In genomic region chr2:33878437-33878836, GRCm38 (mm10) we compare ENCODE assay signal across 10 mouse cellular contexts. TPM values are rescaled to one million over a fixed set of nuclear protein-coding genes. Genes with fewer than 3 reads are reported as not detected.
DNase-seq lines count a peak whose midpoint lies in the region; ATAC-seq and TF ChIP-seq lines count a peak whose summit lies in the region.
"Had no signal": no experiment of that assay in that cellular context is flagged by ENCODE, and none has a peak within 500 bp of the region (broad histone marks: within the 10 kb centered on the region; RNA-seq: fewer than 3 reads in every experiment).

No protein-coding gene starts in this region.

- H3K9me3 ChIP-seq in kidney, embryonic 15.5 days (replicated peaks): no peaks in the 10 kb centered on the region
- no peaks in the 10 kb centered on the region for H3K9me3 ChIP-seq in embryonic facial prominence, embryonic 10.5 days
- no peaks in the 10 kb centered on the region for H3K9me3 ChIP-seq in hindbrain, embryonic 16.5 days (ENCODE audit: control insufficient read depth, low read length)
- H3K9me3 ChIP-seq in neural tube, embryonic 15.5 days (replicated peaks): no peaks in the 10 kb centered on the region

- TF ChIP-seq CTCF in kidney, adult 2 months (conservative IDR thresholded peaks at IDR 0.05; ENCODE audit: insufficient read depth, insufficient read length, low read depth, low read length): no peak

- H3K27ac ChIP-seq in kidney, embryonic 15.5 days: peak overlapping the region; percentile 33
- H3K27ac ChIP-seq in kidney, adult 2 months (ENCODE audit: insufficient read depth, low read depth, low read length): no peak overlapping the region
- peak overlapping the region; percentile 93 for H3K27ac ChIP-seq in embryonic facial prominence, embryonic 10.5 days (replicated peaks)
- peak overlapping the region; percentile 95 for H3K27ac ChIP-seq in hindbrain, embryonic 16.5 days (ENCODE audit: low read depth, low read length)
- H3K27ac ChIP-seq in neural tube, embryonic 15.5 days (replicated peaks): peak overlapping the region; percentile 90

- no peak overlapping the region for H3K4me3 ChIP-seq in kidney, embryonic 15.5 days (replicated peaks)
- H3K4me3 ChIP-seq in kidney, adult 2 months (ENCODE audit: insufficient read depth, low read depth, low read length): no peak overlapping the region
- no peak overlapping the region for H3K4me3 ChIP-seq in embryonic facial prominence, embryonic 10.5 days
- no peak overlapping the region for H3K4me3 ChIP-seq in hindbrain, embryonic 16.5 days (ENCODE audit: low read length)
- no peak overlapping the region for H3K4me3 ChIP-seq in neural tube, embryonic 15.5 days (replicated peaks)
- H3K4me3 ChIP-seq: myocyte had no signal

- H3K9ac ChIP-seq in kidney, embryonic 15.5 days: no peak overlapping the region
- H3K9ac ChIP-seq in hindbrain, embryonic 16.5 days (ENCODE audit: low read depth, low read length): peak overlapping the region; percentile 44
- H3K9ac ChIP-seq in neural tube, embryonic 15.5 days (replicated peaks): 0 out of 2 replicates have a peak overlapping the region, but pooled peaks have one; percentile 18

- H3K36me3 ChIP-seq in kidney, embryonic 15.5 days: peaks cover 4% of the 10 kb centered on the region; the same call in 1 of the 2 replicates
- H3K36me3 ChIP-seq in kidney, adult 2 months (ENCODE audit: control insufficient read depth, insufficient read depth, low read length): no peaks in the 10 kb centered on the region
- peaks cover 9% of the 10 kb centered on the region for H3K36me3 ChIP-seq in embryonic facial prominence, embryonic 10.5 days (replicated peaks)
- no peaks in the 10 kb centered on the region; the same call in none of the 2 replicates for H3K36me3 ChIP-seq in hindbrain, embryonic 16.5 days (ENCODE audit: control insufficient read depth, insufficient read depth, low read length)
- H3K36me3 ChIP-seq in neural tube, embryonic 15.5 days: peaks cover 8% of the 10 kb centered on the region

- no peak for DNase-seq in kidney, adult 2 months
- DNase-seq in embryonic facial prominence, embryonic 10.5 days (ENCODE audit: low spot score): peak; percentile 39
- DNase-seq in spleen, adult 12 weeks (ENCODE audit: low spot score): no peak
- no peak for DNase-seq in urinary bladder, postnatal 10 days (ENCODE audit: low spot score)
- no peak for DNase-seq in right cerebral cortex, postnatal 36 days (ENCODE audit: low spot score in 2 of 2)
- DNase-seq: gastrocnemius, postnatal 10 days had no signal

- H3K27me3 ChIP-seq in kidney, embryonic 15.5 days: no peaks in the 10 kb centered on the region
- no peaks in the 10 kb centered on the region for H3K27me3 ChIP-seq in kidney, adult 2 months (replicated peaks; ENCODE audit: control insufficient read depth, insufficient read depth, low read length)
- 0 out of 2 replicates have a peak, but pooled peaks cover 4% of the 10 kb centered on the region for H3K27me3 ChIP-seq in embryonic facial prominence, embryonic 10.5 days (replicated peaks; ENCODE audit: low read depth, poor library complexity, severe bottlenecking)
- H3K27me3 ChIP-seq in hindbrain, embryonic 16.5 days (replicated peaks; ENCODE audit: control insufficient read depth, insufficient read depth, low read length): no peaks in the 10 kb centered on the region
- no peaks in the 10 kb centered on the region for H3K27me3 ChIP-seq in neural tube, embryonic 15.5 days (replicated peaks)

- no peak for ATAC-seq in kidney, embryonic 15.5 days (replicated peaks; ENCODE audit: low FRiP score)
- ATAC-seq in hindbrain, embryonic 16.5 days: no peak
- ATAC-seq in neural tube, embryonic 15.5 days (ENCODE audit: low FRiP score): 0 out of 2 replicates have a peak, but pooled peaks have one; percentile 4

- H3K4me1 ChIP-seq in kidney, embryonic 15.5 days: peaks cover 72% of the 10 kb centered on the region
- peaks cover 25% of the 10 kb centered on the region for H3K4me1 ChIP-seq in kidney, adult 2 months (ENCODE audit: control insufficient read depth, insufficient read depth, low read length)
- H3K4me1 ChIP-seq in embryonic facial prominence, embryonic 10.5 days: peaks cover 70% of the 10 kb centered on the region
- peaks cover 59% of the 10 kb centered on the region for H3K4me1 ChIP-seq in hindbrain, embryonic 16.5 days (ENCODE audit: control insufficient read depth, insufficient read depth, low read depth, low read length)
- peaks cover 86% of the 10 kb centered on the region for H3K4me1 ChIP-seq in neural tube, embryonic 15.5 days

- TF ChIP-seq POLR2A in kidney, adult 2 months (IDR thresholded peaks at IDR 0.05; ENCODE audit: low read depth, low read length): no peak

- H3K4me2 ChIP-seq in kidney, embryonic 15.5 days: no peak overlapping the region
- H3K4me2 ChIP-seq in hindbrain, embryonic 16.5 days (ENCODE audit: low read length): no peak overlapping the region
- H3K4me2 ChIP-seq in neural tube, embryonic 15.5 days: no peak overlapping the region

- 39% methylated on average over 11 of the region's 11 CpGs for WGBS in kidney, embryonic 15.5 days
- whole genome bisulfite sequencing in kidney, adult 2 months: 60% methylated on average over 11 of the region's 11 CpGs
- 22% methylated on average over 11 of the region's 11 CpGs for WGBS in embryonic facial prominence, embryonic 10.5 days
- 12% methylated on average over 11 of the region's 11 CpGs for WGBS in hindbrain, embryonic 16.5 days
- WGBS in neural tube, embryonic 15.5 days: 14% methylated on average over 11 of the region's 11 CpGs

RNA-seq across cellular contexts. Expression of gene Mvb12b, which starts 9.3 kb away (rescaled TPM):
- polyA plus RNA-seq in kidney, embryonic 15.5 days (2015; fragmentation: Nextera tagmentation; extraction: Ambion mirVana): 18.4 and 19.6 TPM in 2 replicates
- 29.2 and 34.5 TPM in 2 replicates for polyA plus RNA-seq in kidney, adult 2 months (2012; rRNA removed)
- 14.4 and 16.1 TPM in 2 replicates for polyA plus RNA-seq in embryonic facial prominence, embryonic 10.5 days (2016; fragmentation: Nextera tagmentation; extraction: Ambion mirVana)
- polyA plus RNA-seq in hindbrain, embryonic 16.5 days (2015; fragmentation: Nextera tagmentation; extraction: Ambion mirVana): 43.9 and 46.5 TPM in 2 replicates
- 49.5 and 52.2 TPM in 2 replicates for polyA plus RNA-seq in neural tube, embryonic 15.5 days (2015; fragmentation: Nextera tagmentation; extraction: Ambion mirVana)
